Mouse (Mus musculus): ENCODE measurements at regions not wholly inside any gene's neighbourhood (a gene's known extent, or its start where the extent isn't known, plus 50 kb on each side); places are given as distances from the start of the nearest gene placed in this dataset.

DNA sequence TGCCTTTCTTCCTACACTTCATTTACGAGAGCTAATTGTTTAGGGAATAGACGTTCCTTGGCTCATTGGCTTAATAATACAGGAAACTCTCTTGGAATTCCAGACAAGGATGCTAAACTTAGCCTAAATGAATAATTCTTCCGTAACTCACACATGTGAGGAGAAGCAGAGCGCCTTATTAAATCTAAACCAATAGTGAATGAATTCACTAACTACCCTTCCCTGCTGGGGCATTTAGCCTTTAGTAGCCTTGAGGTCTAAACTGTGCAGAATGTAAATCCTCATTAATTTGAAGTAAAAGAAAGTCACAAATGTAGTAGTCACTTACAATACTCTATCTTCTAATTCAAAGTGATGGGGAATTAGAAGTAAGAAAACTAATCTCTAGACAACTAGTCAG, 301.4 kb downstream of the Kctd8 start:
- DNase-seq: no peak

DNA sequence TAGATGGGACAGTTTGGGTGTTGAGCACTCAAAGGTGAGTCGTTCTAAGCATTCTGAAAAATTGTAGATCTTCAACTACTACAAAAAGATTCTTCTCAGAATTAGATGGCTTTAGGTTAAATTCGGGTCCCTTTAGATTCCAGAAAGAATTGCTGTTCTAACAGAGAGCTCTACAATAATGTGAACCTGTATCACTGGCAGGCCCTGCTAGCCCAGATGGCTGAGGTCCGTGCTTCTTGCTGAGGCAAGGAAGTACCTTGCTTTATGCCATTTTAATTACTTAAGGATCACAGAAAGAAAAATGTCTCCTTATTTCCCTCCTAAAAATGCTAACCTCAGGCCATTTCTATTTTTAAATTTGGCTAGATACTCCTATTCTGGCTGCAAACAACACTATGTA, 322.1 kb downstream of the Kctd8 start:
- peak; percentile 14 to 15 for DNase-seq

GRCm38 (mm10) chr5:68986164-68986563, 355.3 kb downstream of the Kctd8 start:
- DNase-seq: no peak

GRCm38 (mm10) chr5:68954696-68955095, 386.8 kb downstream of the Kctd8 start:
- no peak for DNase-seq

All from cerebellum, postnatal 36 days (tissue).